Mouse (Mus musculus) hindbrain, postnatal 0 days (tissue): ENCODE data around the gene Ctsg. TPM values are rescaled to one million over a fixed set of nuclear protein-coding genes. Genes with fewer than 3 reads are reported as not detected.

Experiments
- ATAC-seq: fragments of 200-750 bp; cut with Nextera tagmentation; 2 replicates; pipeline ENCODE4 v1.8.0; 2017; ENCODE audit warnings: mild to moderate bottlenecking, moderate TSS enrichment, moderate library complexity
- DNase-seq: peaks from one replicate; pipeline ENCODE4 v3.0.0-alpha.2; 2015; ENCODE audit warnings: low spot score
- H3K27ac ChIP-seq: fragments of 300-500 bp; sonication (generic); 2 replicates; pipeline ENCODE4 v1.5.1; 2014; ENCODE audit warnings: mild to moderate bottlenecking
- H3K27me3 ChIP-seq: fragments of 300-500 bp; sonication (generic); 2 replicates; pipeline ENCODE4 v1.6.1; 2014; ENCODE audit warnings: low read length, mixed read lengths; ENCODE audit not compliant: insufficient read depth
- H3K36me3 ChIP-seq: fragments of 300-500 bp; sonication (generic); 2 replicates; pipeline ENCODE4 v1.6.1; 2014; ENCODE audit warnings: low read length, mixed read lengths; ENCODE audit not compliant: insufficient read depth
- H3K4me1 ChIP-seq: fragments of 300-500 bp; sonication (generic); 2 replicates; pipeline ENCODE4 v1.6.1; 2014; ENCODE audit warnings: antibody characterized with exemption, low read length, mixed read lengths; ENCODE audit not compliant: insufficient read depth
- H3K4me2 ChIP-seq: fragments of 300-500 bp; sonication (generic); 2 replicates; pipeline ENCODE4 v1.6.1; 2014; ENCODE audit warnings: low read depth, mild to moderate bottlenecking, low read length, moderate library complexity, mixed read lengths
- H3K4me3 ChIP-seq: fragments of 300-500 bp; sonication (generic); 2 replicates; pipeline ENCODE4 v1.5.1; 2014; ENCODE audit warnings: low read length
- H3K9ac ChIP-seq: fragments of 300-500 bp; sonication (generic); replicated peaks from 2 replicates; pipeline ENCODE4 v1.6.1; 2014; ENCODE audit warnings: mild to moderate bottlenecking, low read length, moderate library complexity, mixed read lengths
- H3K9me3 ChIP-seq: fragments of 300-500 bp; sonication (generic); 2 replicates; pipeline ENCODE4 v1.6.1; 2016; ENCODE audit warnings: low read length, mixed read lengths
- CTCF ChIP-seq: IDR thresholded peaks from 2 replicates; pipeline ENCODE4 v1.5.1; 2016; ENCODE audit warnings: antibody characterized with exemption, control low read depth, low read depth
- WGBS: fragments of 180-500 bp; shearing (Covaris S2); extraction: QIAGEN DNeasy Blood & Tissue Kit; methylation state at CpG from one replicate; pipeline ENCODE4 v1.1.7; 2014; 5-methylcytosine and 5-hydroxymethylcytosine counted together
- polyA plus RNA-seq: library from polyadenylated mRNA; unstranded; fragments of >200 nt; fragmentation: Nextera tagmentation; extraction: Ambion mirVana; gene quantifications from 2 replicates; pipeline ENCODE4 v1.2.1, GENCODE M21; 2015
- total RNA-seq: library from RNA; depleted of rRNA; stranded (reverse); fragments of >200 nt; gene quantifications from 2 replicates; pipeline ENCODE4 v1.2.3, GENCODE M21; 2014

Gene Ctsg
- total and polyA plus RNA-seq, 2 experiments from 2014 or later: not detected

DNA sequence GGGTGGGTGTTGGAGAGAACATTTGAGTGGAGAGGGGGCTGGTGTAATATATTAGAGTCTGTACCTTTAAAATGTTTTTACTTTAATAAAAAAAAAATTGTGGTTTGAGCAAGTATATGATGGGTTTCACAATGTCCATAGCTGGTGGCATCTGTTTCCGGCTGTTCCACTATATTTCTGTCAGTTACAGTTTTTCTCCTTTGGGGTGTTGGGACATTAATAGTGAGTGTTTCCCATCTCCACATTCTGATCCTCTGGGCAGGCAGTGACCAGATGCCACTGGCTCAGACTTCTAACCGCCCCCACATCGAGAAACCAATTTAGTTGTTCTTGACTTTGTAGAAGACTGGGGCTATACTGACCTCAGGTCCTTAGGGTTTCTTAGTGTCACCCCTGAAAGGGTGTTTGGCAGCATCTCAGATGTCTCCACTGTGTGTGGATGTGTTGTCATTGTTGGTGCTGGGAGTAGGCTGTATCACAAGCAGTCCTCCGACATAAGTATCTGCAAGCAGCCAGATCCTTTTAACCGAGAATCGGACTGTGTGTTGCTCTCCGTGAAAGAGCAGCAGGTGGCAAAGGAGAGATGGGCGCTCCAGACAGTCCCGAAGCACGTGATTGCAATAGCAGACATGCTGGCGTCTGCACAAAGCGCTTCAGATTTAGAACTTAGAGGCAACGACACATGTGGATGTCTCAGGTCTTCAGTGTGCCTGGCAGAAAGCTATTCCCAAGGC is 3.2 kb upstream of the Ctsg start:
- DNase-seq (no peak), ATAC-seq (no peak)
- Histone ChIP-seq H3K4me2 (no peak overlapping the region), H3K27ac (no peak overlapping the region), H3K9me3 (no peaks in the 10 kb centered on the region), H3K9ac (no peak overlapping the region), H3K4me3 (no peak overlapping the region), H3K4me1 (no peaks in the 10 kb centered on the region), H3K36me3 (no peaks in the 10 kb centered on the region), H3K27me3 (no peaks in the 10 kb centered on the region)
- no peak for TF ChIP-seq CTCF
- 77% methylated on average over 13 of the region's 13 CpGs for WGBS

DNA sequence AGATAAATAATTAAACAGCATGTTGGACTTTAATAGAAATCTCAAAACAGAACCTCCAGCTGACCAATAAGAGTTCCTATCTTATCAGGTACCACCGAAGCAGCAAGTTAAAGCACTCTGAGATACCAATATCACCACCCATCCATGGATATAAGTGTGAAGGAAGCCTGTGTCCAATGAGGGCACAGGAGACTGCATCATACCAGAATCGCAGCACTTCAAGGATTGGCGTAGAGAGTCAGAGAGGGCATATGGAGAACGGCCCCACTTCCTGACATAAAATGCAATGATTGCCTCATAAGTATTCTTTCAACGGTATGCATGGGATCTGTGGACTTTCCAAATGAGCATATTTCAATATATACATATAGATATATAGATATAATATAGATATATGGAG is 2.6 kb upstream of the Ctsg start:
- ATAC-seq (no peak), DNase-seq (no peak)
- no peak for TF ChIP-seq CTCF
- H3K36me3 ChIP-seq: no peaks in the 10 kb centered on the region
- no peaks in the 10 kb centered on the region for H3K9me3 ChIP-seq
- no peaks in the 10 kb centered on the region for H3K4me1 ChIP-seq
- no peak overlapping the region for H3K9ac ChIP-seq
- no peaks in the 10 kb centered on the region for H3K27me3 ChIP-seq
- H3K4me2 ChIP-seq: no peak overlapping the region
- no peak overlapping the region for H3K27ac ChIP-seq
- H3K4me3 ChIP-seq: no peak overlapping the region
- 93% methylated on average over 5 of the region's 5 CpGs for WGBS

DNA sequence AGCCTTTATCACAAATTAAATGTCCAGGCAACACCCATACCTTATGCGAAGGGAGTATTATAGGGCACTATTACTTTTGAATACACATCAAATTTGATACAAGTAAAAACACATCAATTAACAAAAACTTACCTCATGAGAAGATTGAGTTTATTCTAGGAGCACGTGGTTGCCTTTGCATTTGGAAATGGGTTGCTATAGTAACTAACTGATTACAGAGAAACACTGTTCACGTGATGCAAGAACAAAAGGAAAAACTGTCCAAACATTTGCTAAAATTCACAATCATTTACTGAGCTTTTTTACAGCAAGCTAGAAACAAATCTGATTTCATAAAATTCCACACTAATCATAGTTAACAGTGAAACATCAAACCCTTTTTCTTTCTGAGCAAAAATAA is 1.1 kb upstream of the Ctsg start:
- no peak for DNase-seq
- no peaks in the 10 kb centered on the region for H3K27me3 ChIP-seq
- no peak overlapping the region for H3K27ac ChIP-seq
- TF ChIP-seq CTCF: no peak
- no peaks in the 10 kb centered on the region for H3K9me3 ChIP-seq
- no peak overlapping the region for H3K9ac ChIP-seq
- H3K4me1 ChIP-seq: no peaks in the 10 kb centered on the region
- 60% methylated on average over 3 of the region's 3 CpGs for WGBS
- ATAC-seq: no peak
- no peak overlapping the region for H3K4me2 ChIP-seq
- H3K4me3 ChIP-seq: no peak overlapping the region
- H3K36me3 ChIP-seq: no peaks in the 10 kb centered on the region

GRCm38 (mm10) chr14:56098940-56099339 is 3.4 kb downstream of the Ctsg start:
- TF ChIP-seq CTCF: peak; percentile 70
- ATAC-seq (no peak), DNase-seq (peak; percentile 45)
- Histone ChIP-seq H3K27ac (no peak overlapping the region), H3K9ac (no peak overlapping the region), H3K9me3 (no peaks in the 10 kb centered on the region), H3K36me3 (no peaks in the 10 kb centered on the region), H3K27me3 (no peaks in the 10 kb centered on the region), H3K4me1 (no peaks in the 10 kb centered on the region), H3K4me3 (no peak overlapping the region), H3K4me2 (no peak overlapping the region)
- WGBS: 80% methylated on average over 4 of the region's 4 CpGs

DNA sequence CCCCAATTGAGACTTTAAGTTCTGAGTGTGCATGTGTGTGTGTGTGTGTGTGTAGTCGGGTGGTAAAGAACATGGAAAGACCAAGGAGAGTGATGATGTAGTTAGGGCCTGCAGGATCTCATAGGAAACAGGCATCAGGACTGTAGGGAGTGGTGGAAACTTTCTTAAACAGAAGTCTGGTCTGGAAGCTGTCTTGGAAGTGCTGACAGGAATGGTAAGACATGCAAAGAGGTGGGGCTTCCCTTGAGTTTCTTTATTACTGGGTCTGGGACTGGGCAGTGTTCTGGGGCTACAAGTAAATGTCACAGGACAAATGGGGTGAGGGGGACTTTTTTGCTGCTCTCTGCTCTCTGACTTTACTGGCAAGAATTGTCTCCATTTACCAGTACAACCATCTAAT is 4.8 kb downstream of the Ctsg start:
- Histone ChIP-seq H3K9me3 (no peaks in the 10 kb centered on the region), H3K36me3 (no peaks in the 10 kb centered on the region), H3K4me1 (no peaks in the 10 kb centered on the region), H3K9ac (no peak overlapping the region), H3K27ac (no peak overlapping the region), H3K4me3 (no peak overlapping the region), H3K27me3 (no peaks in the 10 kb centered on the region), H3K4me2 (no peak overlapping the region)
- 89% methylated on average over 1 of the region's 1 CpGs for WGBS
- no peak for DNase-seq
- TF ChIP-seq CTCF: no peak
- ATAC-seq: no peak

DNA sequence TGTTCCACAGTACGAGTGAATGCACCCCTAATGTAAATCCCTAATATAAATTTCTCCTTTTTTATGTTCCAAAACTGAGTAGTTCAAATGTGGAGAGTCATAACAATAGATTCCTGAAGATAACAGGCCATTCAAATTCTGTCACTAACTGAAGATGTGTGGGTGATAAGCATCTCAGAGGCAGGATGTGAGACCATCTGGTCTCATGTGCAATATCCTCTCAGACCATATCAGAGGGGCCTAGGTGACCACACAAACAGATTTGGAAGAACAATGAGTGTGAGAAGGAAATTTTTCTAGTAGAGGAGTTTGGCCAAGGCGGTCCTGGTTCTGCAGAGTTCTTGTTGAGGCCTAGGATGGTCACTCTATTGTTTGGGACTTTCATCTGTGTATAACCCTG is 9.0 kb downstream of the Ctsg start:
- WGBS: 74% methylated on average over 2 of the region's 2 CpGs
- no peak for TF ChIP-seq CTCF
- no peak for ATAC-seq

DNA sequence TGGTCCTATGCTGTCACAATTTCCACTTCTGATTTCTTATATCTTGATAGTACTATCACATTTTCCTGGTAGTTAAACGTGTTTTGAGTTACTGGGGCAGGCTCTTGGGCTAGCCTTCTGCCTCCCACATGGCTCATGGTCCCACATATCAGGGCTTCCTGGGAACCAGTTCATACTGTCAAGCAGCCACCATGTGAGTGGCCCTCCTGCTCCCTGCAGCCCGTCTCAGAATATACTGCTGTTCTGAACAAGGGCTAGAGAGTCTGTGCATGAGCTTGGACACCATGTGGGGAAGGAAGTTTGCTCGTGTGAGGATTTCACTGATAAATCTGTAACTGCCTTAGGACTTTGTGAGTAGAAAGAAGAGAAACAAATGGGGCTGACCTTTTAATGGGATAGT is 15.7 kb downstream of the Ctsg start:
- TF ChIP-seq CTCF: no peak
- no peaks in the 10 kb centered on the region for H3K9me3 ChIP-seq
- H3K4me1 ChIP-seq: no peaks in the 10 kb centered on the region
- DNase-seq: no peak
- ATAC-seq: no peak
- no peak overlapping the region for H3K4me2 ChIP-seq
- whole genome bisulfite sequencing: 77% methylated on average over 3 of the region's 3 CpGs
- no peaks in the 10 kb centered on the region for H3K27me3 ChIP-seq
- H3K36me3 ChIP-seq: no peaks in the 10 kb centered on the region
- H3K27ac ChIP-seq: no peak overlapping the region
- H3K4me3 ChIP-seq: no peak overlapping the region
- H3K9ac ChIP-seq: no peak overlapping the region

More for the DNA sequence above, 9.0 kb downstream of the Ctsg start:
- no peak overlapping the region for H3K9ac ChIP-seq
- no peaks in the 10 kb centered on the region for H3K36me3 ChIP-seq
- no peaks in the 10 kb centered on the region for H3K27me3 ChIP-seq
- H3K27ac ChIP-seq: no peak overlapping the region
- DNase-seq: no peak
- H3K9me3 ChIP-seq: no peaks in the 10 kb centered on the region
- H3K4me1 ChIP-seq: no peaks in the 10 kb centered on the region
- no peak overlapping the region for H3K4me3 ChIP-seq
- no peak overlapping the region for H3K4me2 ChIP-seq
